34 mouse cellular contexts compared by ENCODE assay signal in the genomic region with DNA sequence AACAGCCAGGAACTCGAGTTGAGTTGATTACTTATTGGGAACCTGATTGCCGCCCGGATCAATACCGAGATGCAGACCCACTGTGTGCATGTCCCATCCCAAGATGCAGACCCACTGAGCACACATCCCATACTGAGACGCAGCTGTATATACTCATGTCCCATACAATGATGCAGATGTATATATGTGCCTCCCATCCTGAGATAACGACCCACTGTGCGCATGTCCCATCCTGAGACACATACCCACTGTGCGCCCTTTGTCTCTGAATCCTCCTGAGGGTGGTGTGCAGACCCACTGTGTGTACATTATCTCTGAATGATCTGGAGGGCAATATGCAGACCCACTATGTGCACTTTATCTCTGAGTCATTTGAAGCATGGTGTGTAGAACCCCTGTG. TPM values are rescaled to one million over a fixed set of nuclear protein-coding genes. Genes with fewer than 3 reads are reported as not detected.
DNase-seq lines count a peak whose midpoint lies in the region; ATAC-seq and TF ChIP-seq lines count a peak whose summit lies in the region.
"Had no signal": no experiment of that assay in that cellular context is flagged by ENCODE, and none has a peak within 500 bp of the region (broad histone marks: within the 10 kb centered on the region; RNA-seq: fewer than 3 reads in every experiment).

No protein-coding gene starts in this region.

- no peak overlapping the region for H3K9ac ChIP-seq in hindbrain, embryonic 11.5 days (ENCODE audit: low read depth, low read length)
- H3K9ac ChIP-seq in hindbrain, postnatal 0 days (replicated peaks; ENCODE audit: low read length): no peak overlapping the region
- no peak overlapping the region for H3K9ac ChIP-seq in stomach, embryonic 14.5 days (replicated peaks; ENCODE audit: low read depth, low read length)
- H3K9ac ChIP-seq in stomach, postnatal 0 days (ENCODE audit: low read length): no peak overlapping the region
- H3K9ac ChIP-seq: heart, embryonic 13.5 days; hindbrain, embryonic 13.5 days; kidney, embryonic 15.5 days; liver, postnatal 0 days; stomach, embryonic 15.5 days had no signal

- no peak for TF ChIP-seq CTCF in hindbrain, postnatal 0 days (IDR thresholded peaks at IDR 0.05; ENCODE audit: low read depth)
- no peak for TF ChIP-seq CTCF in stomach, postnatal 0 days (IDR thresholded peaks at IDR 0.05; ENCODE audit: low read depth)

- no peaks in the 10 kb centered on the region for H3K27me3 ChIP-seq in hindbrain, embryonic 11.5 days (ENCODE audit: control insufficient read depth, insufficient read depth, low read length)
- H3K27me3 ChIP-seq in hindbrain, postnatal 0 days (ENCODE audit: insufficient read depth, low read length): no peaks in the 10 kb centered on the region
- no peaks in the 10 kb centered on the region for H3K27me3 ChIP-seq in stomach, embryonic 14.5 days (ENCODE audit: control insufficient read depth, insufficient read depth, low read length)
- H3K27me3 ChIP-seq in stomach, postnatal 0 days (ENCODE audit: control insufficient read depth, insufficient read depth, low read length): no peaks in the 10 kb centered on the region
- H3K27me3 ChIP-seq: heart, embryonic 13.5 days; hindbrain, embryonic 13.5 days; kidney, embryonic 15.5 days; stomach, embryonic 15.5 days had no signal

- no peak overlapping the region for H3K4me3 ChIP-seq in hindbrain, embryonic 11.5 days (ENCODE audit: low read depth, low read length)
- no peak overlapping the region for H3K4me3 ChIP-seq in hindbrain, postnatal 0 days (ENCODE audit: low read length)
- no peak overlapping the region for H3K4me3 ChIP-seq in stomach, embryonic 14.5 days (ENCODE audit: low read depth, low read length)
- H3K4me3 ChIP-seq in stomach, postnatal 0 days (ENCODE audit: low read depth, low read length): no peak overlapping the region
- H3K4me3 ChIP-seq: forebrain, embryonic 10.5 days; heart, embryonic 13.5 days; hindbrain, embryonic 13.5 days; kidney, embryonic 15.5 days; left cerebral cortex, adult 2 months; midbrain, embryonic 10.5 days; stomach, embryonic 15.5 days had no signal

- no peak overlapping the region for H3K4me2 ChIP-seq in hindbrain, embryonic 11.5 days (replicated peaks; ENCODE audit: low read depth, low read length)
- no peak overlapping the region for H3K4me2 ChIP-seq in hindbrain, postnatal 0 days (ENCODE audit: low read depth, low read length)
- H3K4me2 ChIP-seq in stomach, embryonic 14.5 days (replicated peaks; ENCODE audit: low read depth, low read length): no peak overlapping the region
- no peak overlapping the region for H3K4me2 ChIP-seq in stomach, postnatal 0 days (replicated peaks; ENCODE audit: low read depth)
- H3K4me2 ChIP-seq: heart, embryonic 13.5 days; hindbrain, embryonic 13.5 days; kidney, embryonic 15.5 days; liver, embryonic 11.5 days; stomach, embryonic 15.5 days had no signal

- no peaks in the 10 kb centered on the region for H3K9me3 ChIP-seq in hindbrain, embryonic 11.5 days (ENCODE audit: control insufficient read depth, low read length)
- H3K9me3 ChIP-seq in hindbrain, postnatal 0 days (ENCODE audit: low read length): no peaks in the 10 kb centered on the region; the same call in 1 of the 2 replicates
- H3K9me3 ChIP-seq in stomach, embryonic 14.5 days (ENCODE audit: control insufficient read depth, low read depth, low read length): peaks cover 4% of the 10 kb centered on the region; the same call in 1 of the 2 replicates
- no peaks in the 10 kb centered on the region for H3K9me3 ChIP-seq in stomach, postnatal 0 days (ENCODE audit: control insufficient read depth, low read length)
- H3K9me3 ChIP-seq: stomach, embryonic 15.5 days had no signal

- no peak for ATAC-seq in hindbrain, embryonic 11.5 days (ENCODE audit: low FRiP score)
- ATAC-seq in hindbrain, postnatal 0 days: no peak
- 0 out of 2 replicates have a peak, but pooled peaks have one; percentile 58 for ATAC-seq in stomach, embryonic 14.5 days (ENCODE audit: insufficient number of reproducible peaks, insufficient read depth, low FRiP score, low read depth)
- no peak for ATAC-seq in stomach, postnatal 0 days (ENCODE audit: low FRiP score, low TSS enrichment)
- 0 out of 2 replicates have a peak, but pooled peaks have one; percentile 35 for ATAC-seq in monocyte, adult 5-6 weeks (replicated peaks; ENCODE audit: insufficient number of reproducible peaks, low FRiP score, low TSS enrichment, poor library complexity, severe bottlenecking)
- ATAC-seq: forebrain, embryonic 16.5 days; liver, postnatal 0 days; lung, postnatal 0 days had no signal

- TF ChIP-seq EP300 in stomach, postnatal 0 days (optimal IDR thresholded peaks at IDR 0.05): no peak

- H3K27ac ChIP-seq in hindbrain, embryonic 11.5 days (ENCODE audit: low read depth, low read length): no peak overlapping the region
- no peak overlapping the region for H3K27ac ChIP-seq in hindbrain, postnatal 0 days
- H3K27ac ChIP-seq in stomach, embryonic 14.5 days (ENCODE audit: low read length): no peak overlapping the region
- no peak overlapping the region for H3K27ac ChIP-seq in stomach, postnatal 0 days (replicated peaks)
- H3K27ac ChIP-seq: forebrain, embryonic 10.5 days; heart, embryonic 13.5 days; hindbrain, embryonic 13.5 days; kidney, embryonic 15.5 days; left cerebral cortex, adult 2 months; macrophage; midbrain, embryonic 10.5 days; stomach, embryonic 15.5 days had no signal

- 92% methylated on average over 8 of the region's 8 CpGs for WGBS in hindbrain, embryonic 11.5 days
- WGBS in hindbrain, postnatal 0 days: 95% methylated on average over 8 of the region's 8 CpGs
- 93% methylated on average over 8 of the region's 8 CpGs for WGBS in stomach, embryonic 14.5 days
- 96% methylated on average over 8 of the region's 8 CpGs for WGBS in stomach, postnatal 0 days

- peak; percentile 23 for DNase-seq in hindbrain, embryonic 11.5 days (ENCODE audit: low spot score)
- DNase-seq in hindbrain, postnatal 0 days (ENCODE audit: low spot score): no peak
- no peak for DNase-seq in stomach, postnatal 0 days (ENCODE audit: low spot score)
- peak; percentile 36 for DNase-seq in R1 (ENCODE audit: low read depth, low spot score)
- DNase-seq in kidney, postnatal 36 days: no peak
- DNase-seq in ovary, postnatal 14 days (ENCODE audit: low spot score): no peak
- DNase-seq: adrenal gland, postnatal 10 days; cerebellum, adult 2 months; gastrocnemius, postnatal 10 days; heart, postnatal 14 days; kidney, adult 11 months; kidney, postnatal 4 days; layer of hippocampus, adult 9-11 months; left cerebral cortex, postnatal 4 days; liver, postnatal 0 days; right cerebral cortex, postnatal 4 days; thymus, adult 2 months had no signal

- H3K36me3 ChIP-seq in hindbrain, embryonic 11.5 days (ENCODE audit: control insufficient read depth, insufficient read depth, low read length): no peaks in the 10 kb centered on the region
- no peaks in the 10 kb centered on the region for H3K36me3 ChIP-seq in hindbrain, postnatal 0 days (ENCODE audit: insufficient read depth, low read length)
- no peaks in the 10 kb centered on the region for H3K36me3 ChIP-seq in stomach, embryonic 14.5 days (ENCODE audit: control insufficient read depth, insufficient read depth, low read length)
- no peaks in the 10 kb centered on the region for H3K36me3 ChIP-seq in stomach, postnatal 0 days (ENCODE audit: control insufficient read depth, insufficient read depth, low read length)
- H3K36me3 ChIP-seq: forebrain, embryonic 10.5 days; G1E; heart, embryonic 13.5 days; hindbrain, embryonic 13.5 days; kidney, embryonic 15.5 days; midbrain, embryonic 10.5 days; stomach, embryonic 15.5 days had no signal

- H3K4me1 ChIP-seq in hindbrain, embryonic 11.5 days (replicated peaks; ENCODE audit: control insufficient read depth, insufficient read depth, low read length): no peaks in the 10 kb centered on the region
- no peaks in the 10 kb centered on the region for H3K4me1 ChIP-seq in hindbrain, postnatal 0 days (ENCODE audit: insufficient read depth, low read length)
- no peaks in the 10 kb centered on the region for H3K4me1 ChIP-seq in stomach, embryonic 14.5 days (ENCODE audit: control insufficient read depth, insufficient read depth, low read length)
- H3K4me1 ChIP-seq in stomach, postnatal 0 days (replicated peaks; ENCODE audit: control insufficient read depth, insufficient read depth): no peaks in the 10 kb centered on the region
- H3K4me1 ChIP-seq: forebrain, embryonic 10.5 days; heart, embryonic 13.5 days; hindbrain, embryonic 13.5 days; kidney, embryonic 15.5 days; midbrain, embryonic 10.5 days; stomach, embryonic 15.5 days had no signal

RNA-seq across cellular contexts. Expression of a gene that starts 22.9 kb away (rescaled TPM):
- not detected in 2 replicates for polyA plus RNA-seq in hindbrain, embryonic 11.5 days (2014; fragmentation: Nextera tagmentation; extraction: Ambion mirVana)
- total RNA-seq in hindbrain, postnatal 0 days (2014; rRNA removed): not detected in 2 replicates
- not detected in 2 replicates for polyA plus RNA-seq in hindbrain, postnatal 0 days (2015; fragmentation: Nextera tagmentation; extraction: Ambion mirVana)
- not detected in 2 replicates for polyA plus RNA-seq in stomach, embryonic 14.5 days (2014; fragmentation: Nextera tagmentation; extraction: Ambion mirVana)
- polyA plus RNA-seq in stomach, postnatal 0 days (2015; fragmentation: Nextera tagmentation; extraction: Ambion mirVana): not detected in 2 replicates
- total RNA-seq in monocyte, adult 5-6 weeks (2017): not detected in 3 replicates
- total RNA-seq: adrenal gland, postnatal 10 days; gastrocnemius, postnatal 10 days; granulocyte monocyte progenitor cell, adult 5-6 weeks; heart, postnatal 14 days; left cerebral cortex, adult 2 months; left cerebral cortex, postnatal 4 days had no signal
- polyA plus RNA-seq: cerebellum, adult 2 months; forebrain, embryonic 10.5 days; forebrain, embryonic 16.5 days; G1E; heart, embryonic 13.5 days; hindbrain, embryonic 13.5 days; kidney, embryonic 15.5 days; liver, embryonic 11.5 days; liver, postnatal 0 days; lung, postnatal 0 days; macrophage; midbrain, embryonic 10.5 days; neural tube, embryonic 11.5 days; stomach, embryonic 15.5 days; thymus, adult 2 months; urinary bladder, adult 2 months had no signal

RNA-seq across cellular contexts. Expression of a gene that starts 26.2 kb away (rescaled TPM):
- not detected in 2 replicates for polyA plus RNA-seq in hindbrain, embryonic 11.5 days (2014; fragmentation: Nextera tagmentation; extraction: Ambion mirVana)
- not detected in 2 replicates for total RNA-seq in hindbrain, postnatal 0 days (2014; rRNA removed)
- polyA plus RNA-seq in hindbrain, postnatal 0 days (2015; fragmentation: Nextera tagmentation; extraction: Ambion mirVana): not detected in 2 replicates
- not detected in 2 replicates for polyA plus RNA-seq in stomach, embryonic 14.5 days (2014; fragmentation: Nextera tagmentation; extraction: Ambion mirVana)
- not detected in 2 replicates for polyA plus RNA-seq in stomach, postnatal 0 days (2015; fragmentation: Nextera tagmentation; extraction: Ambion mirVana)
- not detected in 3 replicates for total RNA-seq in monocyte, adult 5-6 weeks (2017)
- total RNA-seq: adrenal gland, postnatal 10 days; G1E; gastrocnemius, postnatal 10 days; granulocyte monocyte progenitor cell, adult 5-6 weeks; heart, postnatal 14 days; left cerebral cortex, adult 2 months; left cerebral cortex, postnatal 4 days had no signal
- polyA plus RNA-seq: cerebellum, adult 2 months; forebrain, embryonic 10.5 days; forebrain, embryonic 16.5 days; G1E; heart, embryonic 13.5 days; hindbrain, embryonic 13.5 days; kidney, embryonic 15.5 days; liver, embryonic 11.5 days; liver, postnatal 0 days; lung, postnatal 0 days; macrophage; midbrain, embryonic 10.5 days; neural tube, embryonic 11.5 days; stomach, embryonic 15.5 days; thymus, adult 2 months; urinary bladder, adult 2 months had no signal

Comparison
In these comparisons a context has a peak if more than half of its experiments do, and no peak if none do; other contexts are left out.
1. ATAC-seq: peak in stomach, embryonic 14.5 days (single experiment) and monocyte, adult 5-6 weeks (single experiment); none in hindbrain, embryonic 11.5 days (single experiment), hindbrain, postnatal 0 days (single experiment) and stomach, postnatal 0 days (single experiment).
2. DNase-seq: peak in hindbrain, embryonic 11.5 days (single experiment) and R1 (single experiment); none in hindbrain, postnatal 0 days (single experiment), stomach, postnatal 0 days (single experiment), kidney, postnatal 36 days (0 of 2) and ovary, postnatal 14 days (single experiment).